ENCODE assay signal across 7 mouse cellular contexts in genomic region chr15:81476597-81476996, GRCm38 (mm10). TPM values are rescaled to one million over a fixed set of nuclear protein-coding genes. Genes with fewer than 3 reads are reported as not detected.
A peak's percentile ranks its signal among the peaks of the same experiment; 100 is the strongest.
DNase-seq lines count a peak whose midpoint lies in the region; ATAC-seq lines count a peak whose summit lies in the region.

No protein-coding gene starts in this region.

- H3K27ac ChIP-seq in embryonic facial prominence, embryonic 13.5 days = no peak overlapping the region
- H3K27ac ChIP-seq in liver, embryonic 11.5 days (ENCODE audit: low read depth, low read length) = no peak overlapping the region

- intact Hi-C loops in left cerebral cortex, postnatal 4 days (cut with DNase I) = no loop called here
- intact Hi-C loops in left cerebral cortex, postnatal 14 days (cut with DNase I) = no loop called here

- H3K9me3 ChIP-seq in embryonic facial prominence, embryonic 13.5 days = no peaks in the 10 kb centered on the region
- no peaks in the 10 kb centered on the region for H3K9me3 ChIP-seq in liver, embryonic 11.5 days (ENCODE audit: control insufficient read depth, low read length)

- H3K4me3 ChIP-seq in embryonic facial prominence, embryonic 13.5 days = no peak overlapping the region
- peak overlapping the region; percentile 24 for H3K4me3 ChIP-seq in liver, embryonic 11.5 days (ENCODE audit: low read depth, low read length)

- H3K9ac ChIP-seq in embryonic facial prominence, embryonic 13.5 days = no peak overlapping the region
- H3K9ac ChIP-seq in liver, embryonic 11.5 days (ENCODE audit: low read depth, low read length) = peak overlapping the region; percentile 32; the same call in 1 of the 2 replicates

- 0 out of 2 replicates have a peak overlapping the region, but pooled peaks have one; percentile 5 for H3K4me2 ChIP-seq in embryonic facial prominence, embryonic 13.5 days
- H3K4me2 ChIP-seq in liver, embryonic 11.5 days = peak overlapping the region; percentile 42

- no peaks in the 10 kb centered on the region for H3K27me3 ChIP-seq in embryonic facial prominence, embryonic 13.5 days
- no peaks in the 10 kb centered on the region for H3K27me3 ChIP-seq in liver, embryonic 11.5 days (replicated peaks; ENCODE audit: control insufficient read depth, insufficient read depth, low read length)

- WGBS in embryonic facial prominence, embryonic 13.5 days = 3% methylated on average over 2 of the region's 2 CpGs
- WGBS in liver, embryonic 11.5 days = 6% methylated on average over 2 of the region's 2 CpGs

- peaks cover 3% of the 10 kb centered on the region; the same call in 1 of the 2 replicates for H3K4me1 ChIP-seq in embryonic facial prominence, embryonic 13.5 days
- H3K4me1 ChIP-seq in liver, embryonic 11.5 days (replicated peaks; ENCODE audit: control insufficient read depth, insufficient read depth, low read length) = peaks cover 5% of the 10 kb centered on the region

- peaks cover 42% of the 10 kb centered on the region for H3K36me3 ChIP-seq in embryonic facial prominence, embryonic 13.5 days
- peaks cover 25% of the 10 kb centered on the region for H3K36me3 ChIP-seq in liver, embryonic 11.5 days (ENCODE audit: control insufficient read depth, insufficient read depth, low read length)

- DNase-seq in left cerebral cortex, postnatal 4 days = peak; percentile 18
- DNase-seq in left cerebral cortex, postnatal 14 days (ENCODE audit: low spot score in 2 of 2) = no peak
- DNase-seq in liver, embryonic 11.5 days (ENCODE audit: low spot score) = no peak
- DNase-seq in retina, postnatal 1 day = peak; percentile 62
- DNase-seq in left cerebral cortex, adult 8-10 months (ENCODE audit: low spot score in 2 of 2) = no peak

- no peak for ATAC-seq in embryonic facial prominence, embryonic 13.5 days (ENCODE audit: insufficient number of reproducible peaks, insufficient read depth, low FRiP score, low TSS enrichment, low read depth)
- peak; percentile 75 for ATAC-seq in liver, embryonic 11.5 days (replicated peaks; ENCODE audit: low FRiP score)
- no peak for ATAC-seq in erythroid progenitor cell, adult 5-6 weeks (replicated peaks; ENCODE audit: low FRiP score, poor library complexity, severe bottlenecking)

RNA-seq across cellular contexts. Expression of gene Rbx1, which starts 10.5 kb away (rescaled TPM):
- 100 to 1,000 TPM; 141 to 149 TPM for total RNA-seq in left cerebral cortex, postnatal 4 days (2021)
- 100 to 1,000 TPM; 128 to 139 TPM for total RNA-seq in left cerebral cortex, postnatal 14 days (2021)
- polyA plus RNA-seq in embryonic facial prominence, embryonic 13.5 days (2015; fragmentation: Nextera tagmentation; extraction: Ambion mirVana) = 507 and 527 TPM in 2 replicates
- polyA plus RNA-seq in liver, embryonic 11.5 days (2014; fragmentation: Nextera tagmentation; extraction: Ambion mirVana) = 505 and 532 TPM in 2 replicates
- 65.4 and 79.6 TPM in 2 replicates for total RNA-seq in erythroid progenitor cell, adult 5-6 weeks (2015; ENCODE audit: low replicate concordance)
- 52.0 and 67.4 TPM in 2 replicates for total RNA-seq in erythroid progenitor cell, adult 5-6 weeks (2017; ENCODE audit: low replicate concordance)
- total RNA-seq in left cerebral cortex, adult 8-10 months (2022) = 100 to 1,000 TPM; 125 to 142 (median 132) TPM

Comparison
In these comparisons a context has a peak if more than half of its experiments do, and no peak if none do; other contexts are left out.
1. DNase-seq: peak in left cerebral cortex, postnatal 4 days (single experiment) and retina, postnatal 1 day (single experiment); none in left cerebral cortex, postnatal 14 days (0 of 2), liver, embryonic 11.5 days (single experiment) and left cerebral cortex, adult 8-10 months (0 of 2).